Mouse (Mus musculus) 416B (cell line): ENCODE results near the gene Hipk3.

ENCODE experiments used
- DNase-seq: peaks from one replicate; pipeline ENCODE4 v3.0.0; 2011; ENCODE audit warnings: low read depth

Gene Hipk3

DNA sequence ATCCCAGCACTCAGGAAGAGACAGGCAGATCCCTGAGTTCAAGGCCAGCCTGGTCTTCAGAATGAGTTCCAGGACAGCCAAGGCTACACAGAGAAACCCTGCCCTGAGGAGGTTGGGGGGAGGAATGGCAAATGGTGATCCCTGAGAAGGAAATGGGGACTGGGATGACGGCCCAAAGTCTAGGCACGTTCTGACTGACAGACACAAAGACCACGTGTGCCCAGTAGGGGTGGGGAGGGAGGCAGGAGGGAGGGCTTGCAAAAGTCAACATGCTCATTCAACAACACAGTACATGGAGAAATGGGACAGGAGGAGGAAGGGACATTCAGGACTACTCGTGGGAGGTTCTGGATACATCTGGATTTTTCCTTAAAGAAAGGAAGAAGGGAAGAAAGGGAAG lies 81.8 kb downstream of the Hipk3 start:
- no peak for DNase-seq

- DNase-seq: no peak
Measured at GRCm38 (mm10) chr2:104411806-104412205, 82.4 kb downstream of the Hipk3 start.

GRCm38 (mm10) chr2:104410963-104411545 lies 83.2 kb downstream of the Hipk3 start, which contains the start of gene D430041D05Rik:
Gene D430041D05Rik, minus strand, starts transcription at chr2:104411013.
- no peak for DNase-seq

GRCm38 (mm10) chr2:104409851-104410821 lies 84.1 kb downstream of the Hipk3 start:
- DNase-seq: no peak

DNA sequence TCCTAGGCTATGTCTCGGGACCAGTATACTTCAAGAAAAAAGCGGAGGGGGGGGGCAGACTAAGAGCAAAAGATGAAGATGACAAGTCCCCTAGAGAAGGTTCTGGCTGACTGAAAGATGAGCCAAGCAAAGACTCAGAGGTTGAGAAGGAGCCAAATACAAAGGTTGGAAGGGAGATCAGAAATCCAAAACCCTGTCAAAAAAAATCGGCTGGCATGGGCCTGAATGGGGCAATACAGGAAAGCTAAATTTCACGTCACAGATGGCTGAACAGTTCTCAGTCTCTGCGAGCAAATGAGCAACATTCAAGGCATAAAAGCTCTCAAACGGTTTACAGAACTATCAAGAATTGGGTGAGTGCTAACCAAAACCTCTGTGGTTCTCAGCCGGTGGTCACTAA lies 85.9 kb downstream of the Hipk3 start:
- DNase-seq: no peak

DNA sequence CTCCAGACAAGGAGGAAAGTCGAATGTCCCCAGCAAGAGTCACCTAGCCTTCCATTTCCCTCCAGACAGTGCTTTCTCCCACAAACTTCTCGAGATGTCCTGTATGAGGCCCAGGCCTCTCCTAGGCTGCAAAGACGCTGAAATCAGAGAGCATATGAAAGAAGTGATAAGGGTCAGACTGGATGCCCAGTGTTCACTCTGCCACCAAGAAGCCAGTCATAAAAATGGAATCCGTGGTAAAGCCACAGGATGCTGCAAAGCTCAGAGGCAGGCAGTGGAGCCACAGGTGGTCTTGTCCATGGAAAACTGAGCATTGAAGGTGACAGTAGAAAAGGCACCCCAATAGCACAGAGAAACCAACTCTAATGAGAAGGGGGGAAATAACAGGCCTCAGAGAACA lies 86.3 kb downstream of the Hipk3 start:
- no peak for DNase-seq

DNA sequence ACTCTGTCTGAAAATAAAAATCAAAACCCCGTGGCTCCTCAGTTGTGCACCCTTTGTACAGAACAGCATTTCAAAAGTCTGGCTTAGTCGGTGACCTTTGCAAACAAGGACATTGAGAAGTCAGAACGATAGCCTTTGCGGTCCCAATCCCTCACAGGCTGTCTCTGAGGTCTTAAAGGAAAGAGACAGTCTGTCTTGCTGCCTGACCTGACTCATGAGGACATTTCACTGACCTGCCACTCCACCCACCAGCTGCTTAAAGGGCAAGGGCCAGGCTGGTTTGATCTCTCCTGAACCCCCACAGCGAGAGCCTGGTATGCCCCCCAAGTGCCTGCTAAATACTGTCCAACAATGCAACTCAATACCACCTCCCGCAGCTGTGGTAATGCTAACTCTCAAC lies 90.2 kb downstream of the Hipk3 start:
- no peak for DNase-seq

DNA sequence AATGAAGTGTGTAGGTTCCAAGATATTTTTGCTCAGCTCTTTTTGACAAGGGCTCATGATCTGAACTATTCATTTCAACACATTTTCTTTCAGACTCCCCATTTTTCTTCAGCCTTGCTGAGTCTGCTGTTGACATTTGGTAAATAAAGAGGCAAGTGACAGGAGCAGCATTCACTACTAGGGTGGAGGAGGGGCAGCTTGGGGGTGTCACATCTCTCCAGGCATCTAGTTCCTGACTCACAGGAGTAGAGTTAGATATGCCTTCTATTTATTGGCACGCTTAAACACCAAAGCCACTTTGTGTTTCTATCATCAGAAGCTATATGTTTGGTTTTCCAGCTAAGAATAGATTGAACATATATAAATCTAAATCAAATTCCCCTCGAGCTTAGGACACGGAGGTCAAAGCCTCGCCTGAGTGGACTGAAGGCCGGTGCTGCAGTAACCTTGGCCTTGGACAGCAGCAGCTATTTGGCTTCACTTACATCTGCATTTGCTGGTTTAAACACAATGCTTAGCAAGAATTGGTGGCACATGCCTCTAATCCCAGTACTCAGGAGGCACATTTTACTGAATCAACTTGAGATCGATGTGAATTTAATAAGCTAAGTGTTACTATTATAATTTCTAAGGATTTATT lies 95.5 kb downstream of the Hipk3 start:
- no peak for DNase-seq

DNA sequence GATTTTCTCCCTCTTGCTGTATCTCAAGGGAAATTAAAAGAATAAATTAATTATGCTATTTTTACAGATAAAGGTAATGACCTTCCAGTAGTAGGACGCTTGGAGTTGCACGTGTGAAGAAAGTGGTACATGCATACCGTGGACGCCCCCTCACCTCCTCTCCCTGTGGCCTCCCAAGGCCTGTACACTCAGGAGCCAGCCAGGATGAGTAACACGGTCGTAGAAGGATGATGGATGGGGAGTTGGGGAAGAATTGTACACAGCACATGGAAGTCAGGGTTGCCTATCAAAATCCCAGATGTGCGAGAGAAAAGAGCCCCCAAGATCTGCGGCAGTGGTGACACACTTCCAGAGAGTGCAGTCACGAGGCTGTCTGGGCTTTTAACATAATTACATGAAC lies 98.3 kb downstream of the Hipk3 start:
- DNase-seq: no peak

DNA sequence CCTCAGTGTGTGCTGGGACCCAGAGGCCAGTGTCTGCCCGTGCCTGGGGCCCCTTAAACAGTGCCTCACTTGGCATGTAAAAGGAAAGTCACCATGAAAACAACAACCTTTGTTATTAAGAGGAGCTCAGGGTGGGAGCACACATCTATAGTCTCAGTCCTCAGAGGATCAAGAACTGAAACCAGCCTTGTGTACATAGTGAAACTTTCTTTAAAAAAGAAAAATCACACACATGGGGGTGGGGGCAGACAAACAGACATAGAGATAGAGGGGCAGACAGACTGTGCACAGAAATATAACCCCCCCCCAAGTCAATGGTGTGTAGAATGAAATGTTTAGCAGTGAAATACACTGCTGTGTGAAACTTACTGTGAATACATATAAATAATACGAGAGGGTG lies 99.5 kb downstream of the Hipk3 start:
- DNase-seq: no peak

GRCm38 (mm10) chr2:104392700-104393312 lies 101.4 kb downstream of the Hipk3 start:
- no peak for DNase-seq

DNA sequence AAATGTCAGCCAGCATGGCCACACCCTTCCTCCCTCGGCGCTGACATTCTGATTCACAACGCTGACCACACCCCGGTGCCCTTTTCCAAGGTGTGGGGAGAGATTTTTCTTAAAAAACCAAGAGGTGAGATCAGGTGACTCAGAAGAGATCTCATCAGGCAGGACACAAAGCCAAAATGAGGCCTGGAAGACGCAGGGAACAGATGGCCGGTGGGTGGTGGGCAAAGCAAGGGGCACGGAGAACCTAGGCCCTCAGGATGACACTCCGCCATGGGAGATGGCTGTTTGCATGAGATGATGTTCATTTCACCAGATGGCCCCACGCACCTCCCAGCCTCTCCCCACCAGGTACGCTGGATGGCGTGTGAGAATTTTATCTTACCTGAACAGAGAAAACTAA lies 105.0 kb downstream of the Hipk3 start:
- DNase-seq: no peak

GRCm38 (mm10) chr2:104385941-104386340 lies 108.3 kb downstream of the Hipk3 start:
- DNase-seq: no peak

DNA sequence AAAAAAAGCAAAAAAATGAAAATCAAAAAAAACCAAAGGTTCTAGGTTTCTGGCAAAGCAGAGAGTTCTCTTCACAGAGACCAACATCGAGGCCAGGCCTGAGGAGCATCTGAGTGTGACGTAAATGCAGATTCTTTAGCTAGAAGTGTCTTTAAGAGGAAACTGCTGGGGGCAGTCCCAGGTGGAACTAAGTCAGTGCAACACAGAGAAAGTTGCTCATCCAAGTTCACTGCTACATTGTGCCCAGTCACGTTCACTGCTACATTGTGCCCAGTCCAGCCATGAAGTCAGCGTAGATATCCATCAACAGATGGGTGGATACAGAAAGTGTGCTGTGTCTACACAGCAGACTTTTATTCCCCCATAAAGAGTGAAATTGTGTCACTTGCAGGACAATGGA lies 110.7 kb downstream of the Hipk3 start:
- DNase-seq: no peak

DNA sequence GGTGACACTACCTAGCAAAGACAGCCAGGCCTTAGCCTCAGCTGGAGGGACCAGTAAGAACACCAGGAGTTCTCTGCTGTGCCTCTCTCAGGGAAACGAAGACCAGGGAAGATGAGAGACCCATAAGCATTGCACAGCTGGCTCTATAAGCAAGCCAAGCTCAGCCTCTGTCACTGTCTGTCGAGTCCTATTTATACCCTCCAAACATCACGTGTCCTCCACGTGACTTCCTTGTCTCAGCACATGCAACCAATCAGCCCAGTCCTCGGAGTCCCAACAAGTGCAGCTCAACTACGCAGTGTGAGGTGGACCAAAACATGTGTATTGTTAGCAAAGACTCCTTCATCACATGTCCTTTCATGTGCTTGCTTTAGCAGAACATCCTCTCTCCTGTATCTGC lies 111.4 kb downstream of the Hipk3 start:
- no peak for DNase-seq

DNA sequence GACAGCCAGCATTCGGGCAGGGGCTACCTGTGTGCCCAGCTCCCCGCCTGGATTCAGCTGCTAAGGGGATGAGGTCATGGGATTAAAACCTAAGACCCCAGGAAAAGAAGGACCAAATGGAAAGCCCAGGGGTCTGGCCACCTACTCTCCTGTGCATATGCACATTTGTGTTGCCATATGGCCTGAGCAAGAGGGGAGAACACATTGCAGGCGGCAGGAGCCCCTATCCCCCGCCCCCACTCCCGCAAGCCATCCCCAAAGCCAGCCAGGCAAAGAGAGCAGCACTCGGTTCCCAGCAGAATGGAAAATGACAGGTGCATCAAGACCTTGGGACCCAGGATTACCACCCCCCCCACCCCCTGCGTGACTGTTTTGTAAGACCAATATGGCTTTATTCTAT lies 114.9 kb downstream of the Hipk3 start:
- DNase-seq: no peak

- DNase-seq: no peak
Measured at GRCm38 (mm10) chr2:104378791-104379190, 115.5 kb downstream of the Hipk3 start.

GRCm38 (mm10) chr2:104377990-104378389 lies 116.3 kb downstream of the Hipk3 start:
- DNase-seq: no peak
